Mouse (Mus musculus) embryonic facial prominence, embryonic 14.5 days (tissue): ENCODE results near the gene Ppp1cc. TPM values are rescaled to one million over a fixed set of nuclear protein-coding genes. Genes with fewer than 3 reads are reported as not detected.
"Not testable (repeated sequence)": the region's sequence is repeated elsewhere in the genome, so short reads cannot be mapped to it uniquely, and the experiment has no call there.

Experiments used
- ATAC-seq: fragments of 200-750 bp; cut with Nextera tagmentation; 2 replicates; pipeline ENCODE4 v1.8.0; 2017; ENCODE audit warnings: low read depth, moderate number of reproducible peaks, moderate TSS enrichment
- DNase-seq: peaks from one replicate; pipeline ENCODE4 v3.0.0-alpha.2; 2015; ENCODE audit warnings: low spot score
- H3K27ac ChIP-seq: fragments of 300-500 bp; sonication (generic); replicated peaks from 2 replicates; pipeline ENCODE4 v1.5.1; 2014; ENCODE audit warnings: low read depth, mild to moderate bottlenecking, low read length, moderate library complexity
- H3K27me3 ChIP-seq: fragments of 300-500 bp; sonication (generic); replicated peaks from 2 replicates; pipeline ENCODE4 v1.6.1; 2014; ENCODE audit warnings: low read length; ENCODE audit not compliant: control insufficient read depth, insufficient read depth
- H3K36me3 ChIP-seq: fragments of 300-500 bp; sonication (generic); 2 replicates; pipeline ENCODE4 v1.6.1; 2014; ENCODE audit warnings: low read length, mixed read lengths; ENCODE audit not compliant: control insufficient read depth, insufficient read depth
- H3K4me1 ChIP-seq: fragments of 300-500 bp; sonication (generic); 2 replicates; pipeline ENCODE4 v1.6.1; 2014; ENCODE audit warnings: antibody characterized with exemption, low read length; ENCODE audit not compliant: control insufficient read depth, insufficient read depth
- H3K4me2 ChIP-seq: fragments of 300-500 bp; sonication (generic); 2 replicates; pipeline ENCODE4 v1.6.1; 2014; ENCODE audit warnings: low read depth, mild to moderate bottlenecking, low read length, moderate library complexity, mixed read lengths
- H3K4me3 ChIP-seq: fragments of 300-500 bp; sonication (generic); 2 replicates; pipeline ENCODE4 v1.5.1; 2014; ENCODE audit warnings: low read depth, mild to moderate bottlenecking, low read length
- H3K9ac ChIP-seq: fragments of 300-500 bp; sonication (generic); 2 replicates; pipeline ENCODE4 v1.6.1; 2014; ENCODE audit warnings: low read depth, mild to moderate bottlenecking, low read length, moderate library complexity, mixed read lengths
- H3K9me3 ChIP-seq: fragments of 300-500 bp; sonication (generic); 2 replicates; pipeline ENCODE4 v1.6.1; 2016; ENCODE audit warnings: low read length; ENCODE audit not compliant: control insufficient read depth
- WGBS: fragments of 180-500 bp; shearing (Covaris S2); extraction: QIAGEN DNeasy Blood & Tissue Kit; methylation state at CpG from one replicate; pipeline ENCODE4 v1.1.7; 2014; 5-methylcytosine and 5-hydroxymethylcytosine counted together
- polyA plus RNA-seq: library from polyadenylated mRNA; unstranded; fragments of >200 nt; fragmentation: Nextera tagmentation; extraction: Ambion mirVana; gene quantifications from 2 replicates; pipeline ENCODE4 v1.2.1, GENCODE M21; 2014

Ppp1cc gene
- polyA plus RNA-seq, 1 experiment from 2014 or later: 231 TPM

DNA sequence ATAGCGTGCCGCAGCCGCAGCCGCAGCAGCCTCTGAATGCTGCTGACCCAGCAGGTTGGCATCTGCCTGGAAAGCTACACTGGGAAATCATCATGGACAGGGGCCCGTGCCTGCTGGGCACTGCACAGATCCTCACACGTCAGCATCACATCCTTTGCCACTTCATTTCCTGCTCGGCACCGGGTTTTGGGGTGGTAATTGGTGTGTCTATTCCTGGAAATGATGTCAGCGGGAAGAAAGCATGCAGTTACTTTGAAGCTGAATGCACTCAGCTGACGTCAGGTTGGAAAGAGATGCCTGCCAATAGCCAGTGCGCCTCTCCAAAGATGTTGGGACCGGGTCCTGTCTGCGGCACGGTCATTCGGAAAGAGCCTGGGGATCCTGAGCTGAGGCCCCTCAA, 14.5 kb upstream of the Ppp1cc start:
- no peaks in the 10 kb centered on the region for H3K9me3 ChIP-seq
- peak overlapping the region; percentile 21; the same call in 1 of the 2 replicates for H3K27ac ChIP-seq
- H3K36me3 ChIP-seq: no peaks in the 10 kb centered on the region
- H3K9ac ChIP-seq: no peak overlapping the region
- ATAC-seq: no peak
- WGBS: 73% methylated on average over 13 of the region's 15 CpGs
- H3K4me2 ChIP-seq: no peak overlapping the region
- DNase-seq: peak; percentile 36
- H3K4me1 ChIP-seq: peaks cover 12% of the 10 kb centered on the region; the same call in 1 of the 2 replicates
- H3K27me3 ChIP-seq: no peaks in the 10 kb centered on the region
- no peak overlapping the region for H3K4me3 ChIP-seq

GRCm38 (mm10) chr5:122144825-122145224, 13.3 kb upstream of the Ppp1cc start:
- ATAC-seq (no peak), DNase-seq (no peak)
- no peak overlapping the region for H3K9ac ChIP-seq
- no peaks in the 10 kb centered on the region for H3K9me3 ChIP-seq
- 77% methylated on average over 4 of the region's 4 CpGs for WGBS
- no peaks in the 10 kb centered on the region for H3K27me3 ChIP-seq
- H3K27ac ChIP-seq: peak overlapping the region; percentile 93
- no peak overlapping the region for H3K4me3 ChIP-seq
- H3K36me3 ChIP-seq: no peaks in the 10 kb centered on the region
- peaks cover 12% of the 10 kb centered on the region; the same call in 1 of the 2 replicates for H3K4me1 ChIP-seq
- H3K4me2 ChIP-seq: no peak overlapping the region

DNA sequence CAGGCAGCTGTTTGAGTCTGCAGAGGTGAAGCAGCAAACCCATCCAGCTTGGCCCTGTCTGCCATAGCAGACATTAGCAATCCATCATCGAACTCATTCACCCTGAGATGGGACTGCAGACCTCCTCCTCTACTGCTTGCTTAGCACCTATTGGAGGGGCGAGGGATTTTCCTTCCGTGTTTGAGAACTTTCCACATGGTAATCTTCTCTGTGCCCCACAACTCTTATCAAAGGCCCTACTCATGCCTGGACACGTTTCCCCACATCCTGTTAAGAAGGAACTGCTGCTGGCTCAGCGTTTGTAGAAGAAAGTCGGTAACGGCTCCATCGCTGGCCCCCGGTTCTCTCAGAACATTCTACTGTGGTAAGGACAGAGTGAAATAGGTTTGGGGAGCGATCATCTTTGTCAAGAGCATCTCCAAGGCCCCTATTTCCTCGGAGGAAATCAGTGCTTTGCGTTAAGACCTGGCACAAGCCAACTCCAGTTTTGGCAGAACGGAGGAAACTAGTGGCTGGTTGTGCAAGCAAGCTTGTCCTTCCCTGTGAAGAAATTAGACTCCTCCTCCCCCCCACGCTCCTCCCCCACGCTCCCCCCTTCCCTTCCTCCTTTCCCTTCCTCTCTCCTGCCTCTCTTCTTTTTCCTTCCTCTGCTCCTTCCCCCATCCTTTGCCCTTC, 12.6 kb upstream of the Ppp1cc start:
- Histone ChIP-seq H3K9me3 (no peaks in the 10 kb centered on the region), H3K27me3 (no peaks in the 10 kb centered on the region), H3K9ac (peak overlapping the region; percentile 49), H3K27ac (peak overlapping the region; percentile 93), H3K4me2 (peak overlapping the region; percentile 46), H3K36me3 (no peaks in the 10 kb centered on the region), H3K4me3 (peak overlapping the region; percentile 20; the same call in 1 of the 2 replicates), H3K4me1 (peaks cover 12% of the 10 kb centered on the region; the same call in 1 of the 2 replicates)
- DNase-seq (peak; percentile 73), ATAC-seq (peak; percentile 24; the same call in 1 of the 2 replicates)
- 43% methylated on average over 15 of the region's 15 CpGs for WGBS

GRCm38 (mm10) chr5:122146056-122146580, 12.0 kb upstream of the Ppp1cc start:
- peak overlapping the region; percentile 49; the same call in 1 of the 2 replicates for H3K9ac ChIP-seq
- peak overlapping the region; percentile 93 for H3K27ac ChIP-seq
- no peaks in the 10 kb centered on the region for H3K36me3 ChIP-seq
- no peaks in the 10 kb centered on the region for H3K9me3 ChIP-seq
- H3K4me1 ChIP-seq: peaks cover 12% of the 10 kb centered on the region; the same call in 1 of the 2 replicates
- H3K4me2 ChIP-seq: peak overlapping the region; percentile 46
- no peaks in the 10 kb centered on the region for H3K27me3 ChIP-seq
- 19% methylated on average over 10 of the region's 10 CpGs for WGBS
- DNase-seq: peak; percentile 89
- H3K4me3 ChIP-seq: no peak overlapping the region
- peak; percentile 76; the same call in 1 of the 2 replicates for ATAC-seq

DNA sequence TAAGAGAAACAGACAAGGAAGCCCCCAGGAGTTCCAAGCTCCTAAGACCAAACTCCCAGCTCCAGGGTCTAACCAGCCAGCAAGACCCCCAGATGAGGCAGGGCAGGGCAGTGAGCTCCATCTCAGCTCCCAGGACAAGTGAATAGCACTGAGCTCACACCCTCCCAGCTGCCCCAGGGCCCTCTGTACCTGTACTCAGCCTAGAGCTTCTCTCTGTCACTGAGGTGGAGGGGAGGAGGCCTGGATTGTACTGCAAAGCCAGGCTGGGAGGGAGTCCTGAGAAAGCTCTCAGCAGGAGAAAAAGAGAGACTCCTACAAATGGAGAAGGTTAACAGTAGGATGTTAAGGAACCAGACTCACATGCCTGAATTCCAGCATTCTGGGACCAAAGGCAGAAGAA, 11.5 kb upstream of the Ppp1cc start:
- H3K4me3 ChIP-seq: no peak overlapping the region
- H3K9ac ChIP-seq: 0 out of 2 replicates have a peak overlapping the region, but pooled peaks have one; percentile 14
- ATAC-seq: no peak
- H3K36me3 ChIP-seq: no peaks in the 10 kb centered on the region
- H3K9me3 ChIP-seq: no peaks in the 10 kb centered on the region
- peaks cover 12% of the 10 kb centered on the region; the same call in 1 of the 2 replicates for H3K4me1 ChIP-seq
- peak overlapping the region; percentile 93 for H3K27ac ChIP-seq
- no peak for DNase-seq
- H3K27me3 ChIP-seq: no peaks in the 10 kb centered on the region
- peak overlapping the region; percentile 46 for H3K4me2 ChIP-seq

DNA sequence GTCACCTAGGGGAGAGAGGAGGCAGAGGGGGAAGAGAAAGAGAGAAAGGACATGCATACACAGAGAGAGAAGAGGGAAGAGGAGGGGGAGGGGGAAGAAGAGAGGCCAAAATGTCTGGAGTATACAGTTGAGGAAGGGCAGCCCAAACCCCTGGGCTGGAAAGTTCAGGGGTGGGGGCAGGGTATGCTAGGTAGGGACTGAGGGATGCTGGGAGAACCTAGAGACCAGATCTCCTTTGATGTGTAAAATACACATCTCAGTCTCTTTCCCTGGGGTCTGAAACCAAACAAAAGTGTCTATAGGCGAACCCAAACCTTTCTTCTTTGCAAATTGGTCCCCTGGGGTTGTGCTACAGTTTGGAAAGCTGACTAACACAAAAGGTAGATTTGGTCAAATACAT, 10.0 kb upstream of the Ppp1cc start:
- Histone ChIP-seq H3K9me3 (no peaks in the 10 kb centered on the region), H3K4me1 (peaks cover 12% of the 10 kb centered on the region; the same call in 1 of the 2 replicates), H3K4me2 (no peak overlapping the region), H3K27me3 (no peaks in the 10 kb centered on the region), H3K27ac (no peak overlapping the region), H3K9ac (no peak overlapping the region), H3K4me3 (no peak overlapping the region), H3K36me3 (no peaks in the 10 kb centered on the region)
- DNase-seq (no peak), ATAC-seq (no peak)
- 69% methylated on average over 1 of the region's 1 CpGs for WGBS

- H3K4me2 ChIP-seq: no peak overlapping the region
- no peak overlapping the region for H3K4me3 ChIP-seq
- ATAC-seq (no peak), DNase-seq (no peak)
- no peaks in the 10 kb centered on the region for H3K9me3 ChIP-seq
- H3K27me3 ChIP-seq: no peaks in the 10 kb centered on the region
- H3K9ac ChIP-seq: no peak overlapping the region
- H3K4me1 ChIP-seq: peaks cover 12% of the 10 kb centered on the region; the same call in 1 of the 2 replicates
- no peak overlapping the region for H3K27ac ChIP-seq
- H3K36me3 ChIP-seq: no peaks in the 10 kb centered on the region
- 51% methylated on average over 4 of the region's 4 CpGs for WGBS
Observed at GRCm38 (mm10) chr5:122149259-122149658, 8.8 kb upstream of the Ppp1cc start.

DNA sequence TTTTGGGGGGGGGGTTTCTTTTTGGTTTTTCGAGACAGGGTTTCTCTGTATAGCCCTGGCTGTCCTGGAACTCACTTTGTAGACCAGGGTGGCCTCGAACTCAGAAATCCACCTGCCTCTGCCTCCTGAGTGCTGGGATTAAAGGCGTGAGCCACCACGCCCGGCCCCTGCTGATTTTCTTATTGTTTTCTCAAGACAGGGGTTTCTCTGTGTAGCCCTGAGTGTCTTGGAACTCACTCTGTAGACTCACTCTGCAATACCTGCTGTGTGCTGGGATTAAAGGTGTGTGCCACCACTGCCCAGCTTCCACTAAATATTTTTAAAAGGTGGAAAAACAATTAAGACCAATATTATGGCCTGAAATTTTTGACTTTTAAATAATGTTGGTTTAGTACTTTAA, 5.6 kb upstream of the Ppp1cc start:
- H3K4me2 ChIP-seq, H3K9ac ChIP-seq, H3K9me3 ChIP-seq, H3K4me1 ChIP-seq, DNase-seq, H3K27me3 ChIP-seq, H3K27ac ChIP-seq, ATAC-seq, H3K36me3 ChIP-seq, H3K4me3 ChIP-seq: not testable (repeated sequence)
- WGBS: 84% methylated on average over 5 of the region's 5 CpGs
